Mouse (Mus musculus) forebrain, embryonic 10.5 days (tissue): ENCODE data around the gene Nphs1. TPM values are rescaled to one million over a fixed set of nuclear protein-coding genes. Genes with fewer than 3 reads are reported as not detected.
A peak's percentile ranks its signal among the peaks of the same experiment; 100 is the strongest.

ENCODE experiments used
- DNase-seq: peaks from one replicate; pipeline ENCODE4 v3.0.0-alpha.2; 2017; ENCODE audit warnings: low spot score; ENCODE audit errors: extremely low spot score
- H3K27ac ChIP-seq: fragments of 300-500 bp; sonication (generic); 2 replicates; pipeline ENCODE4 v1.5.1; 2016; ENCODE audit warnings: mild to moderate bottlenecking
- H3K27me3 ChIP-seq: fragments of 300-500 bp; sonication (generic); 2 replicates; pipeline ENCODE4 v1.6.1; 2016; ENCODE audit warnings: mild to moderate bottlenecking; ENCODE audit not compliant: poor library complexity, severe bottlenecking
- H3K36me3 ChIP-seq: fragments of 300-500 bp; sonication (generic); replicated peaks from 2 replicates; pipeline ENCODE4 v1.6.1; 2016; ENCODE audit warnings: mild to moderate bottlenecking, moderate library complexity
- H3K4me1 ChIP-seq: fragments of 300-500 bp; sonication (generic); 2 replicates; pipeline ENCODE4 v1.6.1; 2016
- H3K4me3 ChIP-seq: fragments of 300-500 bp; sonication (generic); 2 replicates; pipeline ENCODE4 v1.5.1; 2016; ENCODE audit warnings: mild to moderate bottlenecking, moderate library complexity
- H3K9me3 ChIP-seq: fragments of 300-500 bp; sonication (generic); 2 replicates; pipeline ENCODE4 v1.6.1; 2016; ENCODE audit warnings: mild to moderate bottlenecking, moderate library complexity
- WGBS: fragments of 180-500 bp; shearing (Covaris S2); methylation state at CpG from one replicate; pipeline ENCODE4 v1.1.7; 2016; 5-methylcytosine and 5-hydroxymethylcytosine counted together
- polyA plus RNA-seq: library from polyadenylated mRNA; unstranded; fragments of >200 nt; fragmentation: Nextera tagmentation; extraction: Ambion mirVana; gene quantifications from 2 replicates; pipeline ENCODE4 v1.2.1, GENCODE M21; 2016

Nphs1 gene
- polyA plus RNA-seq, 1 experiment from 2014 or later = not detected

DNA sequence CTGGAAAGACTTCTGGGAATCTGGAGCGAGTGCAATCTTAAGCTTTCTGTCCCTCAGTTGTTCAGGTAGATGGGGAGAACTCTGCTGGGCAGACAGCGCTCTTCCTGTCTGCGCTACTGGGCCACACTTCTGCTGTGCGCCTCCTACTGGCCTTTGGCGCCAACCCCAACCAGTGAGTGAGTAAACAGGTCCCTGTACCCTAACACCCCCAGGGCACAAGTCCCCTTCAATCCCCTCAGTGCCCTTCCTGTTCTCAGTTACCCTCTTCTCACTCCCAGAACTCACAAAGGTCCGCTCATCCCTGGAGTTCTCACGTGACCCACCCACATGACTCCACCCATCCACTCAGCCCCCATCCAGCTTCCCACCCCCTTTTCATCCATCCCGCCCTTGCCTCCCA is 60.2 kb downstream of the Nphs1 start:
- Histone ChIP-seq H3K36me3 (peaks cover 10% of the 10 kb centered on the region), H3K27ac (0 out of 2 replicates have a peak overlapping the region, but pooled peaks have one; percentile 25), H3K4me1 (peaks cover 22% of the 10 kb centered on the region), H3K27me3 (peaks cover 10% of the 10 kb centered on the region), H3K4me3 (peak overlapping the region; percentile 11; the same call in 1 of the 2 replicates), H3K9me3 (no peaks in the 10 kb centered on the region)
- no peak for DNase-seq
- WGBS = 41% methylated on average over 8 of the region's 8 CpGs

DNA sequence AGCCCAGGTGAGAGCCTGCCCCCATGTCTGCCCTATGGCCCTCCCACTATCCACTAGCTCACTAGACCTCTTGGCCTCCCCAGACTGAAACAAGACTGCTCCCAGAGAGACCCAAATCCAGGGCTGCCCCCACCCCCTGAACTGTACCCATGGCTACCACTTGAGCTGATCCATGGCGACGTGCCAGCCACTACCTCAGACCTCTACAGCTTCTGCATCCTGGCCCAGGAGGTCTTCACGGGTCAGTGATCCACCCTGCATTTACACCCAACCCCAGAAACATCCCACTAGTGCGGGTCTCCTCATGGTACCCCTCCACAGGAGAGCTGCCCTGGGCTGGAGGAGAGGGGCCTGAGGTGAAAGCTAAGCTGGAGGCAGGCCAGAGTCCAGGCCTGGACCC is 62.3 kb downstream of the Nphs1 start:
- Histone ChIP-seq H3K27ac (peak overlapping the region; percentile 31; the same call in 1 of the 2 replicates), H3K4me1 (peaks cover 22% of the 10 kb centered on the region), H3K9me3 (no peaks in the 10 kb centered on the region), H3K36me3 (peaks cover 31% of the 10 kb centered on the region), H3K27me3 (peaks cover 28% of the 10 kb centered on the region), H3K4me3 (no peak overlapping the region)
- WGBS = 64% methylated on average over 4 of the region's 4 CpGs
- DNase-seq = no peak

DNA sequence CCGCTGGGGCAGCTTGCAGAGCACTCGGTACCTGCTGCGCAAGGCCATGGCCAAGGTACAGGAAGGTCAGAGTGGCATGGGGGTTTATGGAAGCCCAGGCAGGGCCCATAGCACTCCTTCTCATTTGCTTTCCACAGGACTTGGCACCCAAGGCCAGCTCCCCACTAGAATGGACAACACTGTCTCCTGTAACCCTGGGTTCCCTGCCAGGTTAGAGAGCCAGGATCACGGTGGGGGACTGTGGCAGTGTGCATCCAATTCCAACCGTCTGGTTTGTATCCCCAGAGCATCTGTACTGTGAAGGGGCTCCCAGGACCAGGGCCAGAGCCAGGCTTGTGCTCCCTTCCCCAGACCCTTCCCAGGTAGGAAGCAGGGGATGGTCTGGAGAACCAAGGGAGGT is 62.7 kb downstream of the Nphs1 start:
- WGBS = 75% methylated on average over 5 of the region's 5 CpGs
- peak overlapping the region; percentile 31; the same call in 1 of the 2 replicates for H3K27ac ChIP-seq

DNA sequence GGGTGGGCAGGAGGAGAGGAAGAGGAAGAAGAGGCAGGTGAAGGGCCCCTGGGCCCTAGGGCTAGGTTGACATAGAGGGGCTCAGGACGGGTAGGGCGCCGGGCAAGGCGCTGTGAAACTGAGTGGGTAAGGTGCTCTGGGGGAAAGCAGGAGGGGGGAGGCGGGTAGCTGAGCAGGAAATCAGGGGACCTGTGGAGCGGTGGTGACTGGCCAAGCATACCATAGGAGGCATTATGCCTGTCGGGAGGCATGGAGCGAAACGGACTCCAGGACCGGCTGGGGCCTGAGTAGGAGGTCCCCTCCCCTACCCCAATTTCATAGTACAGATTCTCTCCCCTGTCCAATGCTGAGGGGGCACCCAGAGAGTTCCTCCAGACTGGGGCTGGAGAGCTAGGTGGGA is 64.8 kb downstream of the Nphs1 start:
- H3K9me3 ChIP-seq = no peaks in the 10 kb centered on the region
- H3K27me3 ChIP-seq = peaks cover 44% of the 10 kb centered on the region
- no peak for DNase-seq
- no peak overlapping the region for H3K27ac ChIP-seq
- WGBS = 87% methylated on average over 10 of the region's 10 CpGs
- no peak overlapping the region for H3K4me3 ChIP-seq
- H3K4me1 ChIP-seq = peaks cover 36% of the 10 kb centered on the region
- H3K36me3 ChIP-seq = peaks cover 56% of the 10 kb centered on the region

More for the DNA sequence above, 62.7 kb downstream of the Nphs1 start:
- peaks cover 23% of the 10 kb centered on the region for H3K4me1 ChIP-seq
- peaks cover 36% of the 10 kb centered on the region for H3K36me3 ChIP-seq
- H3K4me3 ChIP-seq = no peak overlapping the region
- no peaks in the 10 kb centered on the region for H3K9me3 ChIP-seq
- no peak for DNase-seq
- H3K27me3 ChIP-seq = peaks cover 25% of the 10 kb centered on the region

DNA sequence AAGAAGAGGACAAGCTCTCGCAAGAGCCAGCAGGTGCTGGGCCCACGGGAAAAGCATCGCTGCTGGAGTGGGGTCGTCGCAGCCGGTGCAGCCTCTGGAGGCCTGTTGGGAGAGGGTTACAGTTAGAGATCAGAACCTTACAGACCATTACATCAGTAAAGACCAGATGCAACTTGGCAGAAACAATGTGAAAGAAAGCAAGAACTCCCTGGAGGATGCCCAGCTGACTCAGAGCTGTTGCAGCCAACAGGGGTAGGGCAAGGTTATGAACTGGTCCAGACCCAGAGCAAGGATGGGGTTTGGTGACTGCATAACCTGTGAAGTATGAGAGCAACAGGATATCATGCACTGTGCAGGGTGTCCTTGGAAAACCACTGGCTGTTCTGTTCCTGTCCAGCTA is 66.4 kb downstream of the Nphs1 start:
- H3K27ac ChIP-seq = no peak overlapping the region
- WGBS = 83% methylated on average over 6 of the region's 6 CpGs
- H3K36me3 ChIP-seq = peaks cover 72% of the 10 kb centered on the region
- H3K4me3 ChIP-seq = no peak overlapping the region
- DNase-seq = no peak
- H3K27me3 ChIP-seq = peaks cover 50% of the 10 kb centered on the region
- H3K9me3 ChIP-seq = no peaks in the 10 kb centered on the region
- peaks cover 31% of the 10 kb centered on the region for H3K4me1 ChIP-seq

GRCm38 (mm10) chr7:30525954-30526353 is 67.8 kb downstream of the Nphs1 start:
- WGBS = 26% methylated on average over 10 of the region's 10 CpGs
- no peaks in the 10 kb centered on the region for H3K9me3 ChIP-seq
- peaks cover 50% of the 10 kb centered on the region for H3K27me3 ChIP-seq
- no peak for DNase-seq
- peaks cover 87% of the 10 kb centered on the region for H3K36me3 ChIP-seq
- H3K27ac ChIP-seq = peak overlapping the region; percentile 44; the same call in 1 of the 2 replicates
- H3K4me3 ChIP-seq = peak overlapping the region; percentile 10; the same call in 1 of the 2 replicates
- H3K4me1 ChIP-seq = peaks cover 21% of the 10 kb centered on the region

DNA sequence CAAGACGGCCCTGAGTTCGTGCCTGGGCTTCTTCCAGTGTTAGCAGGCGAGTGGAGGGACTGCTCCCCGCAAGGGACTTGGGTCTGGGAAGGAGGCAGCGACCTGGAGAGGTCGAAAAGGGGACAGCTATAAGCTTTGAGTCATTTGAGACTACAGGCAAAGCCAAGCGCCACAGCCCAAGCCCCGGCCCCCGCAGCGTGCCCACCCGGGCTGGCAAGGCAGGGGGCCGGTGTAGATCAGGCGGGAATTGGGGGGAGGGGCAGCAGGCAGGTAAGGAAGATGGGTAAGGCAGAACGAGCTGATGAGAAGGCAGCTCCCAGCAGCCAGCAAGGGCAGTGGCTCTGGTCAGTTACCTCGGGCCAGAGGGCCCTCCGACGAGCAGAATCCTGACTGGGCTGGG is 68.3 kb downstream of the Nphs1 start:
- peaks cover 19% of the 10 kb centered on the region for H3K4me1 ChIP-seq
- H3K4me3 ChIP-seq = peak overlapping the region; percentile 10
- H3K9me3 ChIP-seq = no peaks in the 10 kb centered on the region
- no peak for DNase-seq
- H3K27ac ChIP-seq = peak overlapping the region; percentile 44; the same call in 1 of the 2 replicates
- WGBS = 17% methylated on average over 17 of the region's 17 CpGs
- peaks cover 91% of the 10 kb centered on the region for H3K36me3 ChIP-seq
- peaks cover 50% of the 10 kb centered on the region for H3K27me3 ChIP-seq

DNA sequence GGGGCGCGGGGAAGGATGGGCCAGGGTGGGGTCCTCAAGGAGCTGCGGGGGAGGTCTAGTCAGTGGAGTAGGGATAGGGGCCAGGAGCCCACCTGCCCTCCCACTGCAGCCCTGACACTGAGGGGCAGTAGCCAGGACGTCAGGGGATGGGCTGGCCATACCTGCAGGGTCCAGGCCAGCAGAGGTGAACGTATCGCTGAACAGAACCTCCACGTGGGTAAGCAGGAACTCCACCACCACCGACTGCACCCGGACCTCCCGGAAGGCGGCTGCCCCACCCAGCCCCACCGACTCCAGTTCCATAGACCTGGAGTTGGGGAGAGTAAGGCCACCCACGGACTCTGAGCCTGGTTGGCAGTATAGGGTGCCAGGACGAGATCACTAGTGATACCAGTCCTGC is 68.9 kb downstream of the Nphs1 start:
- peaks cover 97% of the 10 kb centered on the region for H3K36me3 ChIP-seq
- peaks cover 51% of the 10 kb centered on the region for H3K27me3 ChIP-seq
- H3K27ac ChIP-seq = peak overlapping the region; percentile 44; the same call in 1 of the 2 replicates
- H3K4me1 ChIP-seq = peaks cover 22% of the 10 kb centered on the region
- 79% methylated on average over 14 of the region's 14 CpGs for WGBS
- no peak for DNase-seq
- no peak overlapping the region for H3K4me3 ChIP-seq
- H3K9me3 ChIP-seq = no peaks in the 10 kb centered on the region

GRCm38 (mm10) chr7:30531291-30531815 is 73.2 kb downstream of the Nphs1 start:
- Histone ChIP-seq H3K36me3 (peaks cover 67% of the 10 kb centered on the region), H3K27ac (no peak overlapping the region), H3K4me3 (no peak overlapping the region), H3K9me3 (no peaks in the 10 kb centered on the region), H3K27me3 (peaks cover 41% of the 10 kb centered on the region), H3K4me1 (peaks cover 51% of the 10 kb centered on the region)
- WGBS = 92% methylated on average over 9 of the region's 9 CpGs
- DNase-seq = no peak

DNA sequence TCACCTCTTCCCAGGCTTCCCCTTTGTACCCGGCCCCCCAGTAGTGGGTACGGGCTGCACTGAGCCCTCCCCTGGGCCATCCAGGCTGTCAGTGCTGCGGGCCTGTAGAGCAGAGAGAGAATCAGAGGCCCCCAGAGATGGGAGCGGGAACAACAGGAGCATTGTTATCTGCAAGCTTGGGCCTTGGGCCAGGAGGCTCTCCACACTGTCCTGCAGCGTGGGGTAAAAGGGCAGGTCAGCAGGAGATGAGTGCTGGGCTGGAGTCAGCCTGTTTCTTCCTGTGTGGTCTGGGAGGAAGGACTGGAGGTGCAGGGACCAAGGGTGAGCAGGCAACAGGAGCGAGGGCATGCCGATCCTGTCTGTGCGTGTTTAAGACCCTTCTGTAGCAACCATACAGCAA is 74.8 kb downstream of the Nphs1 start:
- Histone ChIP-seq H3K27ac (peak overlapping the region; percentile 54; the same call in 1 of the 2 replicates), H3K4me3 (peak overlapping the region; percentile 75), H3K27me3 (peaks cover 26% of the 10 kb centered on the region), H3K4me1 (peaks cover 43% of the 10 kb centered on the region), H3K36me3 (peaks cover 52% of the 10 kb centered on the region), H3K9me3 (no peaks in the 10 kb centered on the region)
- no peak for DNase-seq
- 7% methylated on average over 8 of the region's 8 CpGs for WGBS

DNA sequence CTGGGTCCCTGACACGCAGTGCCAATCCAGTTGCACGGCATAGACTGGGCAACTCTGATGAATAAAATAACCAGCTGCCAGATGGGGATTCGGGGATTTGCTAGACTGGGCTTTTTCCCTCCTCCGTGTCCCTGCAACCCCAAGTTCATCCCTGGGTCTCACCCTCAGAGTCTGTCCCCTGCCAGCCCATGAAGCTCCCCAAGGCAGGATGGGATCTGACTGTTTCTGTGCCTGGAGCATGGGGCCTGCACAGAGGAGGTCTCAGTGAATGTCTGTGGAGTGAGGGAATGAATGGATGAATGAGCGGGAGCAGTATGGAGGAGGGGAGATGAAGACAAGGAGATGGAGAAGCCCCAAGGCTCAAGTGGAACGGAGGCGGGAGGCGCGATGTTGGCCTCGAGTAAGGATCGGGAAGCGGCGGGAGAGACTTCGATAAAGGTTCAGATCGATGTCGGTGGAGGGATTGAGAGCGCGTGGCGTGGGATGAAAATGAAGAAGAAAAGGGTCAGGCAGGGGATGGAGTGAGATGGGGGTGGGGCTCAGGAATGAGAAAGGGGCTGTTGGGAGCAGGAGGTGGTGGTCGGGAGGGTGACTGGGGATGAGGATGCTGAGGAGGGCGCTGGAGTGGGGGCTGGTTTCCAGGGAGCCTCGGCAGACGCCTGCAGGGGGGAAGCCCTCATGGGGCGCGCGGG is 76.0 kb downstream of the Nphs1 start:
- WGBS = 7% methylated on average over 26 of the region's 26 CpGs
- Histone ChIP-seq H3K36me3 (peaks cover 49% of the 10 kb centered on the region), H3K27ac (peak overlapping the region; percentile 97)

GRCm38 (mm10) chr7:30534633-30535577 is 76.8 kb downstream of the Nphs1 start, which contains the start of gene Arhgap33:
TSS of gene Arhgap33 (minus strand) at chr7:30535060.
- Histone ChIP-seq H3K4me3 (peak within 1 kb of the TSS; percentile 75), H3K27ac (peak within 1 kb of the TSS; percentile 97), H3K27me3 (peaks cover 21% of the 10 kb centered on the region), H3K9me3 (no peaks in the 10 kb centered on the region), H3K4me1 (peaks cover 43% of the 10 kb centered on the region), H3K36me3 (peaks cover 49% of the 10 kb centered on the region)
- peak; percentile 97 for DNase-seq
- under 1% methylated on average over 66 of the region's 84 CpGs for WGBS

More for the DNA sequence above, 76.0 kb downstream of the Nphs1 start:
- DNase-seq = peak; percentile 53
- Histone ChIP-seq H3K9me3 (no peaks in the 10 kb centered on the region), H3K27me3 (peaks cover 21% of the 10 kb centered on the region), H3K4me3 (peak overlapping the region; percentile 75), H3K4me1 (peaks cover 43% of the 10 kb centered on the region)
